Mouse (Mus musculus): ENCODE measurements around the gene Folr1. TPM values are rescaled to one million over a fixed set of nuclear protein-coding genes. Genes with fewer than 3 reads are reported as not detected.

Gene Folr1
- polyA plus RNA-seq, 1 experiment from 2014 or later = 1.1 TPM

DNA sequence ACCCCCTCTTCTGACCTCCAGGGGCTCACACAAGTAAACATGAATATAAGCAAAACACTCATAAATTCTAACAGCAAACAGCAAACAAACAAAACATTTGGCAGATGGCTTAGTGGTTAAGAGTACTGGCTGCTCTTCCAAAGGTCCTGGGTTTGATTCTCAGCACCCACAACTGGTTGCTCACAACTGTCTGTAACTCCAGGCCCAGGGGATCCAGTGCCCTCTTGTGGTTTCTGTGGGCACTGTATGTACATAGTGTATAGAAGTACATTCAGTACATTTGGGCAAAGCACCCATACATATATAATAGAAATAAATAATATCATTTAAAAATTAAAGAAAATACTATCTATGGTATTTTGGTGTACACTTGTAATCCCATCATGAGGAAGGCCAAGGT lies 32.3 kb upstream of the Folr1 start:
- Histone ChIP-seq H3K27me3 (ENCODE audit: control insufficient read depth, insufficient read depth, low read length) (no peaks in the 10 kb centered on the region), H3K36me3 (ENCODE audit: control insufficient read depth, insufficient read depth, low read length) (no peaks in the 10 kb centered on the region; the same call in 1 of the 2 replicates), H3K4me1 (ENCODE audit: control insufficient read depth, insufficient read depth, low read length) (peaks cover 10% of the 10 kb centered on the region; the same call in 1 of the 2 replicates), H3K4me3 (ENCODE audit: low read depth, low read length) (no peak overlapping the region), H3K9ac (replicated peaks; ENCODE audit: low read depth, low read length) (no peak overlapping the region), H3K27ac (ENCODE audit: low read length) (no peak overlapping the region), H3K4me2 (replicated peaks; ENCODE audit: low read depth, low read length) (no peak overlapping the region), H3K9me3 (ENCODE audit: control insufficient read depth, low read depth, low read length) (no peaks in the 10 kb centered on the region)
- ATAC-seq (ENCODE audit: insufficient number of reproducible peaks, insufficient read depth, low FRiP score, low read depth) = no peak

DNA sequence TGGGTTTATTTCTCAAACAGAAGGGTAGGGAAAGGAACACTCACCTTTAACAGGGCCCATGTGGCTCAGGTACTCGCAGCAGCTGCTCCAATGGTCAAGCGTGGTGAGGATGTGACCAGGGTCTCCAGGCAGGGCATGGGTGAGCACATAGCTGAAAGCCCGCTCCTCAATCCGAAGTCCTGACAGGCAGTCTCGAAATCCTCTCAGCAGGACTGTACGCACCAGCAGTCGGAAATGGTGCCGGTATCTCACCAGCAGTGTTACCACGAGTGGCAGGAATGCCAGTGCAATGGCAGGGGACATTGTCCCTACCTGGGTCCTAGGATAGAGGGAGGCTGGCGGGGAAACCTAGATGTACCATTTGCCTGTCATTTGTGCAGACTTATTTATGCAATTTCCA lies 31.4 kb upstream of the Folr1 start:
- Histone ChIP-seq H3K4me1 (ENCODE audit: control insufficient read depth, insufficient read depth, low read length) (peaks cover 6% of the 10 kb centered on the region; the same call in 1 of the 2 replicates), H3K9ac (replicated peaks; ENCODE audit: low read depth, low read length) (no peak overlapping the region), H3K9me3 (ENCODE audit: control insufficient read depth, low read depth, low read length) (no peaks in the 10 kb centered on the region), H3K4me2 (replicated peaks; ENCODE audit: low read depth, low read length) (no peak overlapping the region), H3K27ac (ENCODE audit: low read length) (no peak overlapping the region), H3K4me3 (ENCODE audit: low read depth, low read length) (no peak overlapping the region), H3K27me3 (ENCODE audit: control insufficient read depth, insufficient read depth, low read length) (no peaks in the 10 kb centered on the region), H3K36me3 (ENCODE audit: control insufficient read depth, insufficient read depth, low read length) (no peaks in the 10 kb centered on the region; the same call in 1 of the 2 replicates)
- WGBS = 93% methylated on average over 10 of the region's 10 CpGs
- ATAC-seq (ENCODE audit: insufficient number of reproducible peaks, insufficient read depth, low FRiP score, low read depth) = no peak

DNA sequence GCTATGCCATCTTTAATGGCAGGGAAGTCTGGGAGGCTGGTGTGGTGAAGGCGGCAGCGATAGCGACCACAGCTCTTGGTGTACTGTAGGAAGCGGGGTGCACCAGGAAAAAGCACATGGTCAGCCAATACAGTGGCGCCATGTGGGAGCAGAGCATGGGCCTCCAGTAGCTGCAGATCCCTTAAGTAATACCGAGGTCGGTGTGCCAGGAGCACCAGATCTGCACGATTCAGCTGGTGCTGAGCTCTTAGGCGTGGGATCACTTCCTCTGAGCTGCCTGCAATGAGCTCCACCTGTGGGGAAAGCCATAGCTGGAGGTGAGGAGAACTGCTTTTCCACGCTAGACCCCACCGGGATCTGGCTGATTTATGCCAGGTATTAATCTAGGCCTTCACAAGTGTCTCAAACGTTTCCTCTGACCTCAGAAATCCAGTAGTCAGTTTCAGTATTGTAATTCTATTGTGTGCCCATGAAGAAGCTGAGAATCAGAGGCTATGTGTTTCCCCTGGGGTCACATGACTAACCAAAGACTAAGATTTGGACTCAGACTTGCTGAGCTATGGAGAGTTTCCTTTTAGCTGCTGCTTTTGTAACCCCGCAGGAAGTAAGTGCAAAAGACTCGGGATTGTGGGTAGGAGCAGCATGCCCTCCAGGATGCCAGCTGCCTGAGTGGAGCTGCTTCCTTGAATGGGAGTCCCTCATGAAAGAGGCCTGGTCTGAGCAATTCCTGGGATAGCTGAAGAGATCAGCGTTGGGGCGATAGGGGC lies 29.9 kb upstream of the Folr1 start:
- no peak overlapping the region for H3K4me3 ChIP-seq (ENCODE audit: low read depth, low read length)
- no peak overlapping the region for H3K4me2 ChIP-seq (replicated peaks; ENCODE audit: low read depth, low read length)
- H3K9ac ChIP-seq (replicated peaks; ENCODE audit: low read depth, low read length) = no peak overlapping the region
- WGBS = 86% methylated on average over 16 of the region's 16 CpGs
- H3K9me3 ChIP-seq (ENCODE audit: control insufficient read depth, low read depth, low read length) = no peaks in the 10 kb centered on the region
- no peaks in the 10 kb centered on the region for H3K27me3 ChIP-seq (ENCODE audit: control insufficient read depth, insufficient read depth, low read length)
- no peak overlapping the region for H3K27ac ChIP-seq (ENCODE audit: low read length)
- ATAC-seq (ENCODE audit: insufficient number of reproducible peaks, insufficient read depth, low FRiP score, low read depth) = no peak
- no peaks in the 10 kb centered on the region; the same call in 1 of the 2 replicates for H3K36me3 ChIP-seq (ENCODE audit: control insufficient read depth, insufficient read depth, low read length)
- no peaks in the 10 kb centered on the region for H3K4me1 ChIP-seq (ENCODE audit: control insufficient read depth, insufficient read depth, low read length)

DNA sequence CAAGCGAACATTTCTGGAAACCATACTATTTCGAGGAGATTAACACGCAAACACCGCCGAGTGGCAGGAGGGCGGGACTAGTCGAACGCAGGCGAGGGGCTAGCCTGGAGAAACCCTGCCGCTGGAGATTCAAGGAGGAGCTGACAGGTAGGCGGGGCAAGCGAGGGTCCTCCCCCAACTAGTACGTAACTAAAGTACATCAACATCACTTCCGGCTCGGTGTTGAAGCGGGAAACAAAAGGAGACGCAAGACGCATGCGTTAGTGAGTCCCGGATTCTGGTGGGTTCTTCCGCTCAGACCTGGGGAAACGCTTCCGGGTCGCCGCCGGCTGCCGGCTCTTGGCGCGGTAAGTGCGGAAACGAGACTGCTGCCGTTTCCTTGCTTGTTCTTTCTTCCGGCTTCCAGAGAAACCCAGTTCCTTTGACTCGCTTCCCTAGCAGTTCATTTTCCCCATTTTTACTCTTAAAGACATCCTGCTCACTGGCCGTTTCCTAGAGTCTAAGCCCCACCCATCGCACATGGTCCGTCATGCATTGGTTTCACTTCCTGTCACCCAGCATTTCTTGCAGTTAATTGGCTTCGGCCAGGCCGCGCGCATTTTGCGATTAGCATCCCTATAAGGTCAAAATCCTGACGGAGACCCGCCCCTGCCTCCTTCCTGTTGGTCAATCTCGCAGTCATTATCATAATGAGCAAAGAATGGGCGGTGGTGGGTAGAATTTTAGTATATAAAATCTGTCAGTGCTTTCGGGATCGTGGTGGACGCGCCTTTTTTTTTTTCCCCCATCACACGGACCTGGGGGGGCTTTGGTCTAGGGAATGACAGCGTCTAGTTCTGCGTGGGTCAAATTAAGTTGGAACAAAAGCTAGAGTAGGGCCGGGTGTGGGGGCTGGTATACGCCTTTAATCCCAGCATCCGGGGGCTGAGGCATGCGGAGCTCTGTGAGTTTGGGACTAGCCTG lies 25.8 kb upstream of the Folr1 start:
- Histone ChIP-seq H3K9me3 (ENCODE audit: control insufficient read depth, low read depth, low read length) (no peaks in the 10 kb centered on the region), H3K27ac (ENCODE audit: low read length) (peak overlapping the region; percentile 86), H3K4me3 (ENCODE audit: low read depth, low read length) (peak overlapping the region; percentile 46), H3K36me3 (ENCODE audit: control insufficient read depth, insufficient read depth, low read length) (no peaks in the 10 kb centered on the region), H3K9ac (replicated peaks; ENCODE audit: low read depth, low read length) (peak overlapping the region; percentile 41), H3K4me1 (ENCODE audit: control insufficient read depth, insufficient read depth, low read length) (no peaks in the 10 kb centered on the region), H3K27me3 (ENCODE audit: control insufficient read depth, insufficient read depth, low read length) (no peaks in the 10 kb centered on the region), H3K4me2 (replicated peaks; ENCODE audit: low read depth, low read length) (peak overlapping the region; percentile 52)
- ATAC-seq (ENCODE audit: insufficient number of reproducible peaks, insufficient read depth, low FRiP score, low read depth) = peak; percentile 99
- under 1% methylated on average over 57 of the region's 57 CpGs for whole genome bisulfite sequencing

DNA sequence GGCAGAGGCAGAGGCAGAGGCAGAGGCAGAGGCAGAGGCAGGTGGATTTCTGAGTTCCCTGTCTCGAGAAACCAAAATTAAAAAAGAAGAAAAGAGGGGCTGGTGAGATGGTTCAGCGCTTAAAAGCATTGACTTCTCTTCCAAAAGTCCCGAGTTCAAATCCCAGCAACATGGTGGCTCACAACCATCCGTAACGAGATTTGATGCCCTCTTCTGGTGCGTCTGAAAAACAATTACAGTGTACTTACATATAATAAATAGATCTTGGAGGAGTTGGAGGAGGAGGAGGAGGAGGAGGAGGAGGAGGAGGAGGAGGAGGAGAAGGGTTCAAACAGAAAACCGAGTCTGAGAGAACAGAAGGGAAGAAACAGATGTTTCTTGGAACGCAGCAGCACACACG lies 25.1 kb upstream of the Folr1 start:
- Histone ChIP-seq H3K27ac (ENCODE audit: low read length) (peak overlapping the region; percentile 86), H3K9ac (replicated peaks; ENCODE audit: low read depth, low read length) (no peak overlapping the region; the same call in 1 of the 2 replicates), H3K4me2 (replicated peaks; ENCODE audit: low read depth, low read length) (peak overlapping the region; percentile 18; the same call in 1 of the 2 replicates), H3K27me3 (ENCODE audit: control insufficient read depth, insufficient read depth, low read length) (no peaks in the 10 kb centered on the region), H3K9me3 (ENCODE audit: control insufficient read depth, low read depth, low read length) (no peaks in the 10 kb centered on the region), H3K36me3 (ENCODE audit: control insufficient read depth, insufficient read depth, low read length) (no peaks in the 10 kb centered on the region), H3K4me1 (ENCODE audit: control insufficient read depth, insufficient read depth, low read length) (no peaks in the 10 kb centered on the region), H3K4me3 (ENCODE audit: low read depth, low read length) (peak overlapping the region; percentile 46)
- ATAC-seq (ENCODE audit: insufficient number of reproducible peaks, insufficient read depth, low FRiP score, low read depth) = no peak
- 36% methylated on average over 9 of the region's 9 CpGs for WGBS

DNA sequence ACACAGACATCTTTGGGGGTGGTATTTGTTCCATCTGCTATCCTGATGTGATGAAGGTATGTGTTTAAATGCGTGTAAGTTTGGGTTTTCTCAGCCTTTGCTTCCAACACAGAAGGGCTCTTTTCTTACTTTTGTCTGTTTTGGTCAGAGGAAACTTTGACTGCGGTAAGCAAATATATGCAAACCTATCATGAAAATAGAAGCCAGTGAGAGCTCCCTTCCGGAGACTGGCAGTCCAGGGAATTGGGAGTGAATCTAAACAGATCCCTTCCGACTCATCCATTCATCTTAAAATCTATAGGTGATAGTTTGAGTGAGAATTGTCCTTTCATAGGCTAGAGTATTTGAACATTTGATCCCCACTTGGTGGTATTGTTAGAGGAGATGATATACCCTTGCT lies 17.9 kb upstream of the Folr1 start:
- H3K27ac ChIP-seq (ENCODE audit: low read length) = no peak overlapping the region
- no peaks in the 10 kb centered on the region for H3K36me3 ChIP-seq (ENCODE audit: control insufficient read depth, insufficient read depth, low read length)
- 83% methylated on average over 4 of the region's 4 CpGs for WGBS
- H3K4me2 ChIP-seq (replicated peaks; ENCODE audit: low read depth, low read length) = no peak overlapping the region
- no peaks in the 10 kb centered on the region for H3K9me3 ChIP-seq (ENCODE audit: control insufficient read depth, low read depth, low read length)
- no peaks in the 10 kb centered on the region for H3K27me3 ChIP-seq (ENCODE audit: control insufficient read depth, insufficient read depth, low read length)
- no peak for ATAC-seq (ENCODE audit: insufficient number of reproducible peaks, insufficient read depth, low FRiP score, low read depth)
- H3K4me3 ChIP-seq (ENCODE audit: low read depth, low read length) = no peak overlapping the region
- H3K9ac ChIP-seq (replicated peaks; ENCODE audit: low read depth, low read length) = no peak overlapping the region
- H3K4me1 ChIP-seq (ENCODE audit: control insufficient read depth, insufficient read depth, low read length) = no peaks in the 10 kb centered on the region

DNA sequence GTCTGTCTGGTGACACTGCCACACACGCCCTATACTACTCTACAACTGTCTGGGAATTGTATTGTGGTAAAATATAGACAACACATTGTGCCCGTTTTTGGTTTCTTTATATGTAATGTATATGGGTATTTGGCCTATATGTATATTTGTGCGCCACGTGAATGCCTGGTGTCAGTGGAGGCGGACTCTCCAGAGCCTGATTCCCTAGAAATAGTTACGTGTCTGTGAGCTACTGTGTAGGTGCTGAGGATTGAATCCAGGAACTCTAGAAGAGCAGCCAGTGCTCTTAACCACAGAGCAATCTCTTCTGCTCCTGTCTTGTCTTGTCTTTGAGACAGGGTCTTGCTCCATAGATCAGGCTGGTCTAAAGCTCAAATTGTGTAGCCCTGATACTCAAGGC lies 15.7 kb upstream of the Folr1 start:
- Histone ChIP-seq H3K27ac (ENCODE audit: low read length) (no peak overlapping the region), H3K27me3 (ENCODE audit: control insufficient read depth, insufficient read depth, low read length) (no peaks in the 10 kb centered on the region), H3K9me3 (ENCODE audit: control insufficient read depth, low read depth, low read length) (no peaks in the 10 kb centered on the region), H3K36me3 (ENCODE audit: control insufficient read depth, insufficient read depth, low read length) (no peaks in the 10 kb centered on the region), H3K4me3 (ENCODE audit: low read depth, low read length) (no peak overlapping the region), H3K4me2 (replicated peaks; ENCODE audit: low read depth, low read length) (no peak overlapping the region), H3K9ac (replicated peaks; ENCODE audit: low read depth, low read length) (no peak overlapping the region), H3K4me1 (ENCODE audit: control insufficient read depth, insufficient read depth, low read length) (no peaks in the 10 kb centered on the region)
- ATAC-seq (ENCODE audit: insufficient number of reproducible peaks, insufficient read depth, low FRiP score, low read depth) = no peak
- 88% methylated on average over 6 of the region's 6 CpGs for WGBS

DNA sequence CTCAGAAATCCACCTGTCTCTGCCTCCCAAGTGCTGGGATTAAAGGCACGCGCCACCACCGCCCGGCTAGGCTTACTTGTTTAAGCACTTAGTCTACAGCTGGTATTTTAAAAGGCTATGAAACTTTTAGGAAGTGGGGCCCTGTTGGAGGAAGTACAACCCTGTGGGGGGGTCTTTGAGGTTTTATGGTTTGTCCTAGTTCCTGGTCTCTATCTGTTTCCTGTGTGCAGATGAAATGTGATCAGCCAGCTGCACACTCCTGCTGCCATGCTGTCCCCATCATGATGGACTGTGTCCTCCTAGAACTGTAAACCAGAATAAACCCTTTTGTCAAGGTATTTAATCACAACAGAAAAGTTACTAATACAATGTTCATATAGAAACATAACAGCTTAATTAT lies 13.6 kb upstream of the Folr1 start:
- Histone ChIP-seq H3K27ac (ENCODE audit: low read length) (no peak overlapping the region), H3K9me3 (ENCODE audit: control insufficient read depth, low read depth, low read length) (no peaks in the 10 kb centered on the region), H3K4me3 (ENCODE audit: low read depth, low read length) (no peak overlapping the region), H3K27me3 (ENCODE audit: control insufficient read depth, insufficient read depth, low read length) (no peaks in the 10 kb centered on the region), H3K4me1 (ENCODE audit: control insufficient read depth, insufficient read depth, low read length) (no peaks in the 10 kb centered on the region), H3K4me2 (replicated peaks; ENCODE audit: low read depth, low read length) (no peak overlapping the region), H3K9ac (replicated peaks; ENCODE audit: low read depth, low read length) (no peak overlapping the region), H3K36me3 (ENCODE audit: control insufficient read depth, insufficient read depth, low read length) (no peaks in the 10 kb centered on the region)
- ATAC-seq (ENCODE audit: insufficient number of reproducible peaks, insufficient read depth, low FRiP score, low read depth) = no peak
- WGBS = 95% methylated on average over 4 of the region's 4 CpGs
